Mouse (Mus musculus) limb, embryonic 10.5 days (tissue): Measurements from ENCODE around the gene Tbx3. TPM values are rescaled to one million over a fixed set of nuclear protein-coding genes. Genes with fewer than 3 reads are reported as not detected.

ENCODE experiments used
- DNase-seq: peaks from one replicate; pipeline ENCODE4 v3.0.0-alpha.2; 2017; ENCODE audit warnings: low spot score
- H3K27ac ChIP-seq: fragments of 300-500 bp; sonication (generic); 2 replicates; pipeline ENCODE4 v1.5.1; 2016; ENCODE audit warnings: mild to moderate bottlenecking
- H3K27me3 ChIP-seq: fragments of 300-500 bp; sonication (generic); 2 replicates; pipeline ENCODE4 v1.6.1; 2016; ENCODE audit warnings: low read depth, mild to moderate bottlenecking; ENCODE audit not compliant: poor library complexity, severe bottlenecking
- H3K36me3 ChIP-seq: fragments of 300-500 bp; sonication (generic); 2 replicates; pipeline ENCODE4 v1.6.1; 2016; ENCODE audit warnings: mild to moderate bottlenecking, moderate library complexity
- H3K4me1 ChIP-seq: fragments of 300-500 bp; sonication (generic); 2 replicates; pipeline ENCODE4 v1.6.1; 2016
- H3K4me3 ChIP-seq: fragments of 300-500 bp; sonication (generic); 2 replicates; pipeline ENCODE4 v1.5.1; 2016; ENCODE audit warnings: mild to moderate bottlenecking, moderate library complexity
- H3K9me3 ChIP-seq: fragments of 300-500 bp; sonication (generic); replicated peaks from 2 replicates; pipeline ENCODE4 v1.6.1; 2016; ENCODE audit warnings: mild to moderate bottlenecking
- WGBS: fragments of 180-500 bp; shearing (Covaris S2); methylation state at CpG from one replicate; pipeline ENCODE4 v1.1.7; 2016; 5-methylcytosine and 5-hydroxymethylcytosine counted together
- polyA plus RNA-seq: library from polyadenylated mRNA; unstranded; fragments of >200 nt; fragmentation: Nextera tagmentation; extraction: Ambion mirVana; gene quantifications from 2 replicates; pipeline ENCODE4 v1.2.1, GENCODE M21; 2016

Gene Tbx3
- polyA plus RNA-seq, 1 experiment from 2014 or later = 55.3 TPM

DNA sequence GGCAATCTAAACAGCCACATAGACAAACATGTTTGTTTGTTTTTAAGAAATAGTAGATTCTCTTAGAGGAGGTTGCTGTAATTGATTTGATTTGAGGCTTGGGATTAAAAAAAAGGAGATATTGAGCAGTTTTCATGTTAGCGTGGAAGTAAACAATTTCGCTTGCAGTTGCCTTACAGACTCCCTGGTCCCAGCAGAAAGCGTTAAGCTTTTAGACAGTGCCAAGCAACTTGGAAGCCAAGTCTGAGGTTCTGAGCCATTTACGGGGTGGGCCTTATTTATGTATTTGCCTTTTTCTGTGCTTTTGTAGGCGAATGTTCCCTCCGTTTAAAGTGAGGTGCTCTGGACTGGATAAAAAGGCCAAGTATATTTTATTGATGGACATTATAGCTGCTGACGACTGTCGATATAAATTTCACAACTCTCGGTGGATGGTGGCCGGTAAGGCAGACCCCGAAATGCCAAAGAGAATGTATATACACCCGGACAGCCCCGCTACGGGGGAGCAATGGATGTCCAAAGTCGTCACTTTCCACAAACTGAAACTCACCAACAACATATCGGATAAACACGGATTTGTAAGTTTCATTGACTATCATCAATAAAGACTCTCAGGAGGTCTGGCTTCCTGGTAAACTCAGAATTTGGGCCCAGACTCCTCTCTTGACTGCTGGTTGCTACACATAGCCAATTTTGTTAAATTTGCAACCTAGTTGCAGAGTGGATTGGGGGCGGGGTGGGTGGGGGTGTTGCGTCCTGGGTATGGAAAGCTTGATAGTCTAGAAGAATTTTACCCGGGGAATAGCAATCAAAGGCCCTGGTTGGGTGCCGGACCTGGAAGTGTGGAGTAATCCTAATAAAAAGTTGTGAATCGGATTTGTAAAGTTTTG, 3.5 kb downstream of the Tbx3 start:
- Histone ChIP-seq H3K36me3 (peaks cover 49% of the 10 kb centered on the region), H3K4me1 (peaks cover 63% of the 10 kb centered on the region), H3K27me3 (peaks cover 78% of the 10 kb centered on the region), H3K27ac (peak overlapping the region; percentile 92), H3K4me3 (peak overlapping the region; percentile 65), H3K9me3 (no peaks in the 10 kb centered on the region)
- DNase-seq = peak; percentile 41
- 3% methylated on average over 22 of the region's 22 CpGs for WGBS

DNA sequence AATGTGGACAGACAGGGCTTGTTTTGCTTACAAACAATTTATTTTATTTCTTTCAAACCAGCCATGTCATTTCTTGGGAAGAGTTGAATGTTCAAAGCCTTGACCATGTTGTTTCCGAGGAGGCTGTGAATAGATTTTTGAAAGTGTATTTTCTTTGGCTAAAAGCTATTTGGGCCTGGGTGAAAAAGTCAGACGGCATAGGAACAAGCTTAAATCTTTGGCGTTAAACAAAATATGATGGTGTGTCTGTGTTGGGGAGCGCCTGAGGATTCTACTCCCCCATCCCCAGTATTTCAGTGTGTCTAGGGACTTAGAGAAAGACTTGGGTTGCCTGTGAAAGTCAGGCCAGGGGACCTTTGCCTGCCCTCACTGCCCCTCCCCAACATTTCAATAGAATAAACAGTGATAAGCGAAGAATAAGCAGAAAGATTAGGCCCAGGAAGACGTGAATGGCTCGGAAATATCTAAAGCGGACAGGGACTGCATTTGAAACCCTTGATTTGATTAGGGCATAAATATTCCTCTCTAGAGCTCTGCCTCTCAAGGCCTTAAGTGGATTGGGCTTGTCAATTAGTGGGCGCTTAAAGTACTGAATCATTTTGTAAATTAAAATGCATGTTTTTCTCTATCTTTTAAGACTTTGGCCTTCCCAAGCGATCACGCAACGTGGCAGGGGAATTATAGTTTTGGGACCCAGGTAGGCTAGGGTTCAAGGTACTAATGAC, 4.3 kb downstream of the Tbx3 start:
- Histone ChIP-seq H3K27ac (peak overlapping the region; percentile 92), H3K4me1 (peaks cover 56% of the 10 kb centered on the region), H3K27me3 (peaks cover 76% of the 10 kb centered on the region), H3K4me3 (peak overlapping the region; percentile 65), H3K9me3 (no peaks in the 10 kb centered on the region), H3K36me3 (peaks cover 54% of the 10 kb centered on the region)
- DNase-seq = peak; percentile 39
- 14% methylated on average over 12 of the region's 12 CpGs for WGBS

DNA sequence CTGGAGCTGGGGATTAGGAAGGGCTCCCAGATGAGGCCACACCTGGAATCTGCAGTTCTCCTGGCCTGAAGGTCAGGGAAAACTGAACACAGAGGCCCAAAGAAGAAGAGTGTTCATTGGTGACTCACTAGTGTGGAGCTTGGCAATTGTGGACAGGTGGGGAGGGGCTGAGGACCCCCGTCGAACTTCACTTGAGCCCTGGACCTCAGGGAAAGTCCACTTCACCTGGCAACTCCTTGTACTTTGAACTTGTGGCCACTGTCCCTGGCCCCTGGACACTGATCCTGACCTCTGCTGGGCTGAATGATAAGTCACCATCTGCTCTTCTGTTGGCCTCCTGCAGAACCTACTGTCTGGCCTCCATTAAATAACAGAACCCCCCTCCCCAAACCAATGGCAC, 5.8 kb downstream of the Tbx3 start:
- 42% methylated on average over 2 of the region's 2 CpGs for WGBS
- H3K4me3 ChIP-seq = peak overlapping the region; percentile 65
- H3K36me3 ChIP-seq = peaks cover 69% of the 10 kb centered on the region
- H3K27ac ChIP-seq = peak overlapping the region; percentile 31; the same call in 1 of the 2 replicates
- H3K4me1 ChIP-seq = peaks cover 59% of the 10 kb centered on the region
- H3K27me3 ChIP-seq = peaks cover 86% of the 10 kb centered on the region
- peak; percentile 33 for DNase-seq
- no peaks in the 10 kb centered on the region for H3K9me3 ChIP-seq

DNA sequence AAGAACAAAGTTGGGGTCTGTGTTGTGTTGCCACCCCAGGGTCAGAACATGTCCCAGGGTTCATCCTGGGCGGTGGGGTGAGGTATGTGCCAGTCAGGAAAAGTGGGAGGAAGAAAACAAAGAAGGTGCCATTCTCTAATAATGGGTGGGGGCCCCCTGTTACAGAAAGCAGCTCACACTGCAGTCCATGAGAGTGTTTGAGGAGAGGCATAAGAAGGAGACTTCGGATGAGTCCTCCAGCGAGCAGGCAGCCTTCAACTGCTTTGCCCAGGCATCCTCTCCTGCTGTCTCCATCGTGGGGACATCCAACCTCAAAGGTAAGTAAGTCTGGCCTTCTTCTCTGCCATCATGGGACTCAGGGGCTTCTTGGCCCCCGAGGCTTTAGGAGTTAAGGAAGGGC, 8.0 kb downstream of the Tbx3 start:
- peaks cover 96% of the 10 kb centered on the region for H3K27me3 ChIP-seq
- H3K9me3 ChIP-seq = no peaks in the 10 kb centered on the region
- no peak overlapping the region for H3K4me3 ChIP-seq
- H3K4me1 ChIP-seq = peaks cover 67% of the 10 kb centered on the region
- WGBS = 44% methylated on average over 5 of the region's 5 CpGs
- peaks cover 88% of the 10 kb centered on the region for H3K36me3 ChIP-seq
- DNase-seq = no peak
- 0 out of 2 replicates have a peak overlapping the region, but pooled peaks have one; percentile 11 for H3K27ac ChIP-seq

DNA sequence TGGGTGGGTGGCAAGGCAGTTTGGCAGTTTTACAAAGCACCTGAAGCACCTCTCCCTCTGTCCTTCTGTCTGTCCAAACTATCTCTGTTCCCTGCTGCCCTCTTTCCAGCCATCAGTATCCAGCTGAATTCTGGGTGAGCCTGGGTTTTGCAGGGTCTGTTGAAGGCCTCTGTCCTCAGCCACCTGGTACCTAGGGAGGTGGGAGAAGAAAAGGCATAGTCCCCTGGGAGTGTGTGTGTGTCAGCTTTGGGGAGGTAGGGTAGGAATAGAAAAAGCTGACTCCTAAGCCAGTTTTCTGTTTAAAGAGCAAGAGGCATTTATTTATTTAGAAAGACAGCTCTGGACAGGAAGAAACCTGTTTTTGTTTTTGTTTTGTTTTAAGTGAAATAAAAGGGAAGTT, 8.6 kb downstream of the Tbx3 start:
- DNase-seq = no peak
- no peak overlapping the region for H3K27ac ChIP-seq
- H3K9me3 ChIP-seq = no peaks in the 10 kb centered on the region
- peaks cover 98% of the 10 kb centered on the region for H3K27me3 ChIP-seq
- H3K36me3 ChIP-seq = peaks cover 87% of the 10 kb centered on the region
- no peak overlapping the region for H3K4me3 ChIP-seq
- peaks cover 72% of the 10 kb centered on the region for H3K4me1 ChIP-seq

DNA sequence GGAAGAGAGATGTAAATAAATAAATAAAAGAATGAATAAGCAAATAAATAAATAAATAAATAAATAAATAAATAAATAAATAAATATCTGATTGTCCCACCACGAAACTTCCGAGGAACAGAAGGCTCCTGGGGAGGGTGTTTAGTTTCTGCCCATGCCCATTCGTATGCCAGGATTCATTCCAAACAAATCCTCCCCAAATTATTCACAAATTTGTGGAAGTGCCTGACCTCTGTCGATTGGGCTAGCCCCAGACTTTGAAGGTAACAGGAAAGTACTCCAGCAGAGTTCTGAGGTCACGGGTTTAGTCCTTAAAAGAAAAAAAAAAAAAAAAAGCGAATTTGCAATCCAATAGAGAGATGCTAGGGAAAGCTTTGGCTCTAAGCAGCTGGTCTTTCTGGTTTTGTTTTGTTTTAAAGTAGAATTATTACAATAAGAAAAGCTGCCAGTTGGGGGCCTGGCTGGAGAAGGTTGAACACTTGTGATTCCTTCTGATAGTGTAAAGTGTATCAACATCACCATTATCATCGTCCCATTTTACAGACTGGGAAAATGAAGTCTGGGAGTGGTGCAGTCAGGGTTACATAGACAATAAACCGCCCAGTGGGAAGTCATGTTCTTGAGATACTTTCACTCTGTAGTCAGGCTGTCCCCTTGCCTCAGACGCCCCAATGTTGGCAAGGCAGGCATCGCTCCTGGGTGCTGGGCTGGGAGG, 9.3 kb downstream of the Tbx3 start:
- Histone ChIP-seq H3K4me1 (peaks cover 71% of the 10 kb centered on the region), H3K9me3 (no peaks in the 10 kb centered on the region), H3K36me3 (peaks cover 82% of the 10 kb centered on the region), H3K4me3 (peak overlapping the region; percentile 51), H3K27me3 (peaks cover 94% of the 10 kb centered on the region), H3K27ac (peak overlapping the region; percentile 81)
- WGBS = 40% methylated on average over 10 of the region's 10 CpGs
- no peak for DNase-seq

DNA sequence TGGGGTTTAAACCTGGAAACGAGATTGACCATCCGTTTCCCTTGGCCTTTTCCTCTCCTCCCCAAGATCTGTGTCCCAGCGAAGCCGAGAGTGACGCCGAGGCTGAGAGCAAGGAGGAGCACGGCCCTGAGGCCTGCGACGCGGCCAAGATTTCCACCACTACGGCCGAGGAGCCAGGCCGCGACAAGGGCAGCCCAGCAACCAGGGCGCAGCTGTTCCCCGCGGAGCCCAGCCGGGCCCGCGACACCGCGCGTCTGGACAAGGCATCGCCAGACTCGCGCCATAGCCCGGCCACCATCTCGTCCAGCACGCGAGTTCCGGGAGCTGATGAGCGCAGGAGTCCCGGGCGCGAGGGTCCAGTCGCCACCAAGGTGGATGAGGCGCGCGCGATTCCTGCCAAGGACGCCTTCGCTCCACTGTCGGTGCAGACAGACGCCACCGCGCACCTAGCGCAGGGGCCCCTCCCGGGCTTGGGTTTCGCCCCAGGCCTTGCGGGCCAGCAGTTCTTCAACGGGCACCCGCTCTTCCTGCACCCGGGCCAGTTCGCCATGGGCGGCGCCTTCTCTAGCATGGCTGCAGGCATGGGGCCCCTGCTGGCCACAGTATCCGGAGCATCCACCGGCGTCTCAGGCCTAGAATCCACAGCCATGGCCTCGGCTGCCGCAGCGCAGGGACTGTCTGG, 10.0 kb downstream of the Tbx3 start:
- peak; percentile 76 for DNase-seq
- Histone ChIP-seq H3K9me3 (no peaks in the 10 kb centered on the region), H3K4me3 (peak overlapping the region; percentile 51), H3K27ac (peak overlapping the region; percentile 81), H3K4me1 (peaks cover 71% of the 10 kb centered on the region), H3K36me3 (peaks cover 75% of the 10 kb centered on the region), H3K27me3 (peaks cover 92% of the 10 kb centered on the region)
- 10% methylated on average over 62 of the region's 62 CpGs for WGBS

DNA sequence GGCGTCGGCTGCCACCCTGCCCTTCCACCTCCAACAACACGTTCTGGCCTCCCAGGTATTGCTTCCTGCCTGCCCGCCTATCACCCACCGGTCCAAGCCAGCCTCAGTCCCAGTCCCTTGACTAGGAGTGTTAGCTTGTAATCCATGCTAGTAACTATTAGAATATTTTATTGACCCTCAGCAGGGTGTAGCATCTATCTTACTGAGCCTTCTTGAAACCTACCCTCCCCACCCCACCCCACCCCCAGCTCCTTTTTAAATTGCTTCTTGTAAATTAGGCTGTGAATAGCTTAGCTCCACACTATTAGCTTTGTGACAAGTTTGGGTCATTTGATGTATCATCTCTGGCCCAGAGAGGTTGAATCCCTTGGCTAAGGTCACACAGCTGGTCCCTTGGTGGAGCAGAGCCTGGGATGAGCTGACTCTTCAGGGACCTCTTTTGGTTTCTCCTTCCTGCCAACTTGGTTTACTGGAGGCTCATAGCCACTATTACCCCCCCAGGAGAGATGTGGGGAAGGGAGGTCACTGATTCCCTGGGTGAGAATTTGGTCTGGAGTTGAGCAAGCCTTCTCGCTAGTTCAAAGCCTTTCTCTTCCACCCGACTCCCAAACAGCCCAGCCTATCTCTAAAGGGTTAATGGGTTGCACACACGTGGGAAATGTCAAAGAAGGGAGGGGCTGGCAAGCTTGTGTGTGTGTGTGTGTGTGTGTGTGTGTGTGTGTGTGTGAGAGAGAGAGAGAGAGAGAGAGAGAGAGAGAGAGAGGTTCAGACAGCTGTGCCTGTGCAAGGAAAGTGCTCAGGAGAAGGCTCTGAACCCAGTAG, 10.8 kb downstream of the Tbx3 start:
- Histone ChIP-seq H3K27me3 (peaks cover 92% of the 10 kb centered on the region), H3K36me3 (peaks cover 67% of the 10 kb centered on the region), H3K27ac (peak overlapping the region; percentile 81), H3K4me1 (peaks cover 72% of the 10 kb centered on the region), H3K9me3 (no peaks in the 10 kb centered on the region), H3K4me3 (peak overlapping the region; percentile 51)
- WGBS = 15% methylated on average over 8 of the region's 8 CpGs
- DNase-seq = peak; percentile 35

DNA sequence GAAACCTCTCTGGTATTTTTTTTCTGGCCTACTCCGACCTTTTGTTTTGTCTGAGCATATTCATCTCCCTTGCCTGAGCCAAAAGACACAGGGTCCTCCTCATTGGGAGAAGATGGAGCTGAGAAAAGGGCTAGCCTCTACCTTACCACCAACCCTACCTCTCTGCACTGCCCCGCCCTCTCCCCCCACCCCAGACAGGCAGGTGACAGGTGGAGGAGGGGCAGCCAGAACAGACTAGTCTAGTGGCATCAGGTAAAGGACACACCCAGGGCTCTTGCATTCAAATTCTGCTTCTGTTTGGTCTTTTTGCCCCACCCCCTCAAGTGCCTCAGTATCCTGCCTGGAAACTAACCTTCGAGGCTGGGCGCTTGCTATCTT, 11.4 kb downstream of the Tbx3 start:
- Histone ChIP-seq H3K4me1 (peaks cover 75% of the 10 kb centered on the region), H3K27me3 (peaks cover 92% of the 10 kb centered on the region), H3K36me3 (peaks cover 61% of the 10 kb centered on the region), H3K4me3 (peak overlapping the region; percentile 34; the same call in 1 of the 2 replicates), H3K9me3 (no peaks in the 10 kb centered on the region), H3K27ac (0 out of 2 replicates have a peak overlapping the region, but pooled peaks have one; percentile 81)
- 30% methylated on average over 4 of the region's 4 CpGs for WGBS
- DNase-seq = peak; percentile 40

DNA sequence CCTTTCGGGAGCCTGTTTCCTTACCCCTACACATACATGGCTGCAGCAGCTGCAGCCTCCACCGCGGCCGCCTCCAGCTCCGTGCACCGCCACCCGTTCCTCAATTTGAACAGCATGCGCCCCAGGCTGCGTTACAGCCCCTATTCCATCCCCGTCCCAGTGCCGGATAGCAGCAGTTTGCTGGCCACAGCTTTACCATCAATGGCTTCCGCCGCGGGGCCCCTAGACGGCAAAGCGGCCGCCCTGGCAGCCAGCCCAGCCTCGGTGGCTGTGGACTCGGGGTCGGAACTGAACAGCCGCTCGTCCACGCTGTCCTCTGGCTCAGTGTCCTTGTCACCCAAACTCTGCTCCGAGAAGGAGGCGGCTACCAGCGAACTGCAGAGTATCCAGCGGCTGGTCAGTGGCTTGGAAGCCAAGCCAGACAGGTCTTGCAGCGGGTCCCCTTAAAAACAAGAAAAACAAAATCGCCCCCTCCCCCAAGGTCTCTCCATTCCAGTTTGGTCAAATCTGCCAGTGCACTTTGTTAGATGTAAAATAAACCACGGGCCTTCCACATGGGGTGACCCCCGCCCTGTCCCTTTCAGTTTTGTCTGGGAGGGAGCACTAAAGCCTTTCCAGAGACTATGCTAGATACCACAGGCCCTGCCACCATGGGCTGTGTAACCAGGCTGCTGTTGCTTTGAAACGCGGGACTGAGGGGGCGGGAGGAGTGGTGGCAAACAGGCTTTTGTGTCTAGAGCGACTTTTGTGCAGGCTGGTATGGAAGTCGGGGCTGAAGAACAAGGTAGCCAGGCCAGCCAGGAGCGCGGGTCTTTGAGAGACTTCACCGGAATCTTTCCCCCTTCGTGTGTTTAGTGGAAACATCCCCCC, 12.4 kb downstream of the Tbx3 start:
- Histone ChIP-seq H3K36me3 (peaks cover 50% of the 10 kb centered on the region), H3K4me3 (peak overlapping the region; percentile 34), H3K27ac (peak overlapping the region; percentile 72), H3K9me3 (no peaks in the 10 kb centered on the region), H3K4me1 (peaks cover 86% of the 10 kb centered on the region), H3K27me3 (peaks cover 92% of the 10 kb centered on the region)
- peak; percentile 69 for DNase-seq
- 9% methylated on average over 40 of the region's 40 CpGs for WGBS

DNA sequence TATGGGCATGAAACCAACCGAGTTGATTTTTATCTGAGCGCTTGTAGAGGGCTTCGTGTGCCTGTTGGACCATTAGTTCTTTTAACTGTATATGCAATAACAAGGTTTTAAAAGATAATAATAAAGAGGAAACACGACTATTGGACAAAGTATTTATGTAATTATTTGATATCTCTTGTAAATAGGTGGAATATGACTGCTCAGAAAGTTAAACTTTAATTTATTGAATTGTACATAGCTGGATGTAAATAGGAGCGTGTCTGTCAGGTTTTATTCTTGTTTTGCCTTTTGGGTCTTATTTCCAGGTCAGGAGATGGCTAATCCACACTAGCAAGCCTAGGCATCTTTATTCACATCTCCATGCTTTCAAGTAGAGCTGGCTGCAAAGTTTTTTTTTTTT, 13.4 kb downstream of the Tbx3 start:
- Histone ChIP-seq H3K36me3 (peaks cover 41% of the 10 kb centered on the region), H3K27me3 (peaks cover 92% of the 10 kb centered on the region), H3K4me3 (no peak overlapping the region), H3K27ac (no peak overlapping the region), H3K9me3 (no peaks in the 10 kb centered on the region), H3K4me1 (peaks cover 89% of the 10 kb centered on the region)
- 27% methylated on average over 5 of the region's 5 CpGs for WGBS
- no peak for DNase-seq
